Mouse (Mus musculus): ENCODE results near the gene Rab40c. TPM values are rescaled to one million over a fixed set of nuclear protein-coding genes. Genes with fewer than 3 reads are reported as not detected.
A peak's percentile ranks its signal among the peaks of the same experiment; 100 is the strongest.

Rab40c gene
- total and polyA plus RNA-seq, 3 experiments: 3.7 to 23.2 TPM; not detected in 1

- TF ChIP-seq SMC3 (IDR thresholded peaks at IDR 0.05; ENCODE audit: low read depth, low read length) (peak; percentile 24), JUND (IDR thresholded peaks at IDR 0.05; ENCODE audit: low read depth, low read length) (no peak), EP300 (IDR thresholded peaks at IDR 0.05; ENCODE audit: low read depth in 1 of 2, low read length in 2 of 2) (no peak), SIN3A (IDR thresholded peaks at IDR 0.05; ENCODE audit: low read length) (no peak), POLR2A (IDR thresholded peaks at IDR 0.05; ENCODE audit: control insufficient read depth in 1 of 2, insufficient read depth in 1 of 2, low read depth in 1 of 2, low read length in 2 of 2, poor library complexity in 1 of 2) (no peak), MEF2A (IDR thresholded peaks at IDR 0.05; ENCODE audit: extremely low read depth, insufficient replicate concordance, low read depth, low read length, poor library complexity, severe bottlenecking) (no peak), BHLHE40 (IDR thresholded peaks at IDR 0.05; ENCODE audit: borderline replicate concordance, low read depth, low read length) (no peak), RAD21 (IDR thresholded peaks at IDR 0.05; ENCODE audit: low read depth, low read length) (peak; percentile 34), CTCF (IDR thresholded peaks at IDR 0.05 in 2 of 3, conservative IDR thresholded peaks at IDR 0.05 in 1 of 3; ENCODE audit: control insufficient read depth in 1 of 3, insufficient read depth in 1 of 3, low read depth in 2 of 3, low read length in 3 of 3, poor library complexity in 1 of 3, severe bottlenecking in 1 of 3) (peak; percentile 47 to 60 (median 59))
- Histone ChIP-seq H3K36me3 (ENCODE audit: control insufficient read depth in 1 of 2, insufficient read depth in 2 of 2, low read length in 2 of 2) (peaks cover 0 to 4% of the 10 kb centered on the region in 2 experiments; a peak in 1 of 4 replicates), H3K27ac (ENCODE audit: control insufficient read depth, low read depth, low read length) (no peak overlapping the region), H3K9ac (ENCODE audit: control insufficient read depth, low read depth, low read length, poor library complexity, severe bottlenecking) (no peak overlapping the region), H3K4me1 (ENCODE audit: control insufficient read depth in 1 of 2, insufficient read depth in 2 of 2, low read length in 2 of 2) (0 out of 4 replicates have a peak, but pooled peaks cover 0 to 6% of the 10 kb centered on the region in 2 experiments), H3K9me3 (replicated peaks; ENCODE audit: insufficient read depth, low read length) (no peaks in the 10 kb centered on the region), H3K4me3 (ENCODE audit: control insufficient read depth in 1 of 2, insufficient read depth in 1 of 2, low read depth in 2 of 2, low read length in 2 of 2) (no peak overlapping the region), H3K79me2 (ENCODE audit: control insufficient read depth, insufficient read depth, low read length, poor library complexity) (no peaks in the 10 kb centered on the region), H3K27me3 (ENCODE audit: control insufficient read depth in 1 of 2, insufficient read depth in 2 of 2, low read length in 2 of 2) (no peaks in the 10 kb centered on the region)
- DNase-seq (ENCODE audit: low read depth, low spot score): peak; percentile 62
These were observed 33.9 kb downstream of the Rab40c start for GRCm38 (mm10) chr17:25885636-25886035.

GRCm38 (mm10) chr17:25883824-25884223, 35.7 kb downstream of the Rab40c start:
- H3K4me3 ChIP-seq (ENCODE audit: control insufficient read depth in 1 of 2, insufficient read depth in 1 of 2, low read depth in 2 of 2, low read length in 2 of 2): no peak overlapping the region
- no peak overlapping the region for H3K9ac ChIP-seq (ENCODE audit: control insufficient read depth, low read depth, low read length, poor library complexity, severe bottlenecking)
- no peaks in the 10 kb centered on the region for H3K27me3 ChIP-seq (ENCODE audit: control insufficient read depth in 1 of 2, insufficient read depth in 2 of 2, low read length in 2 of 2)
- no peaks in the 10 kb centered on the region for H3K79me2 ChIP-seq (ENCODE audit: control insufficient read depth, insufficient read depth, low read length, poor library complexity)
- no peak overlapping the region for H3K27ac ChIP-seq (ENCODE audit: control insufficient read depth, low read depth, low read length)
- H3K9me3 ChIP-seq (replicated peaks; ENCODE audit: insufficient read depth, low read length): no peaks in the 10 kb centered on the region
- no peaks in the 10 kb centered on the region for H3K36me3 ChIP-seq (ENCODE audit: control insufficient read depth in 1 of 2, insufficient read depth in 2 of 2, low read length in 2 of 2)
- H3K4me1 ChIP-seq (ENCODE audit: control insufficient read depth in 1 of 2, insufficient read depth in 2 of 2, low read length in 2 of 2): no peaks in the 10 kb centered on the region
- no peak for DNase-seq (ENCODE audit: low read depth, low spot score)
- peak in 2 of 3 experiments; percentile 11 to 15; a peak in 2 of 6 replicates for TF ChIP-seq CTCF (IDR thresholded peaks at IDR 0.05 in 2 of 3, conservative IDR thresholded peaks at IDR 0.05 in 1 of 3; ENCODE audit: control insufficient read depth in 1 of 3, insufficient read depth in 1 of 3, low read depth in 2 of 3, low read length in 3 of 3, poor library complexity in 1 of 3, severe bottlenecking in 1 of 3)
- TF ChIP-seq ZNF384 (IDR thresholded peaks at IDR 0.05; ENCODE audit: low read depth, low read length): no peak
- TF ChIP-seq CHD1 (IDR thresholded peaks at IDR 0.05; ENCODE audit: low read depth, low read length): no peak
- no peak for TF ChIP-seq ETS1 (IDR thresholded peaks at IDR 0.05; ENCODE audit: low read depth, low read length)
- TF ChIP-seq TBP (IDR thresholded peaks at IDR 0.05; ENCODE audit: low read depth, low read length): no peak
- no peak for TF ChIP-seq USF1 (IDR thresholded peaks at IDR 0.05; ENCODE audit: low read depth, low read length)

GRCm38 (mm10) chr17:25883268-25883667, 36.3 kb downstream of the Rab40c start:
- no peak overlapping the region for H3K27ac ChIP-seq (ENCODE audit: control insufficient read depth, low read depth, low read length)
- no peaks in the 10 kb centered on the region for H3K79me2 ChIP-seq (ENCODE audit: control insufficient read depth, insufficient read depth, low read length, poor library complexity)
- no peaks in the 10 kb centered on the region for H3K36me3 ChIP-seq (ENCODE audit: control insufficient read depth in 1 of 2, insufficient read depth in 2 of 2, low read length in 2 of 2)
- no peak for TF ChIP-seq ELF1 (IDR thresholded peaks at IDR 0.05; ENCODE audit: low read depth, low read length)
- no peak for TF ChIP-seq SMC3 (IDR thresholded peaks at IDR 0.05; ENCODE audit: low read depth, low read length)
- TF ChIP-seq USF1 (IDR thresholded peaks at IDR 0.05; ENCODE audit: low read depth, low read length): no peak
- no peak for TF ChIP-seq ZC3H11A (IDR thresholded peaks at IDR 0.05; ENCODE audit: low read depth, low read length)
- TF ChIP-seq RAD21 (IDR thresholded peaks at IDR 0.05; ENCODE audit: low read depth, low read length): no peak
- no peak for TF ChIP-seq ETS1 (IDR thresholded peaks at IDR 0.05; ENCODE audit: low read depth, low read length)
- TF ChIP-seq UBTF (IDR thresholded peaks at IDR 0.05; ENCODE audit: borderline replicate concordance, insufficient read depth, low read depth, low read length): no peak
- no peak for TF ChIP-seq ZMIZ1 (IDR thresholded peaks at IDR 0.05; ENCODE audit: low read depth, low read length)
- TF ChIP-seq POLR2AphosphoS2 (IDR thresholded peaks at IDR 0.05; ENCODE audit: low read length): no peak
- no peak for TF ChIP-seq USF2 (IDR thresholded peaks at IDR 0.05; ENCODE audit: borderline replicate concordance in 1 of 2, insufficient read depth in 1 of 2, low read depth in 1 of 2, low read length in 2 of 2)
- no peak for TF ChIP-seq E2F4 (IDR thresholded peaks at IDR 0.05; ENCODE audit: borderline replicate concordance, low read depth, low read length)
- no peak for TF ChIP-seq MAX (IDR thresholded peaks at IDR 0.05; ENCODE audit: low read length)
- no peak for TF ChIP-seq POLR2A (IDR thresholded peaks at IDR 0.05; ENCODE audit: control insufficient read depth in 1 of 2, insufficient read depth in 1 of 2, low read depth in 1 of 2, low read length in 2 of 2, poor library complexity in 1 of 2)
- H3K27me3 ChIP-seq (ENCODE audit: control insufficient read depth in 1 of 2, insufficient read depth in 2 of 2, low read length in 2 of 2): no peaks in the 10 kb centered on the region
- no peaks in the 10 kb centered on the region for H3K4me1 ChIP-seq (ENCODE audit: control insufficient read depth in 1 of 2, insufficient read depth in 2 of 2, low read length in 2 of 2)
- H3K9me3 ChIP-seq (replicated peaks; ENCODE audit: insufficient read depth, low read length): no peaks in the 10 kb centered on the region
- DNase-seq (ENCODE audit: low read depth, low spot score): no peak
- no peak overlapping the region for H3K4me3 ChIP-seq (ENCODE audit: control insufficient read depth in 1 of 2, insufficient read depth in 1 of 2, low read depth in 2 of 2, low read length in 2 of 2)
- H3K9ac ChIP-seq (ENCODE audit: control insufficient read depth, low read depth, low read length, poor library complexity, severe bottlenecking): no peak overlapping the region

Data from MEL (cell line).